Mouse (Mus musculus) heart, embryonic 16.5 days (tissue): ENCODE measurements around the gene Pold1. TPM values are rescaled to one million over a fixed set of nuclear protein-coding genes. Genes with fewer than 3 reads are reported as not detected.

Experiments
- ATAC-seq: fragments of 200-750 bp; cut with Nextera tagmentation; replicated peaks from 2 replicates; pipeline ENCODE4 v1.8.0; 2017; ENCODE audit warnings: moderate number of reproducible peaks; ENCODE audit not compliant: insufficient read depth, low FRiP score; ENCODE audit errors: extremely low read depth
- H3K27ac ChIP-seq: fragments of 300-500 bp; sonication (generic); 2 replicates; pipeline ENCODE4 v1.5.1; 2014; ENCODE audit warnings: mild to moderate bottlenecking, low read length, control low read depth, moderate library complexity
- H3K27me3 ChIP-seq: fragments of 300-500 bp; sonication (generic); 2 replicates; pipeline ENCODE4 v1.6.1; 2014; ENCODE audit warnings: low read length, mixed read lengths; ENCODE audit not compliant: control insufficient read depth, insufficient read depth
- H3K36me3 ChIP-seq: fragments of 300-500 bp; sonication (generic); 2 replicates; pipeline ENCODE4 v1.6.1; 2014; ENCODE audit not compliant: control insufficient read depth, insufficient read depth
- H3K4me1 ChIP-seq: fragments of 300-500 bp; sonication (generic); 2 replicates; pipeline ENCODE4 v1.6.1; 2014; ENCODE audit warnings: low read length, mixed read lengths; ENCODE audit not compliant: control insufficient read depth, insufficient read depth
- H3K4me2 ChIP-seq: fragments of 300-500 bp; sonication (generic); 2 replicates; pipeline ENCODE4 v1.6.1; 2014; ENCODE audit warnings: low read depth, mild to moderate bottlenecking, control low read depth, low read length
- H3K4me3 ChIP-seq: fragments of 300-500 bp; sonication (generic); 2 replicates; pipeline ENCODE4 v1.5.1; 2014; ENCODE audit warnings: mild to moderate bottlenecking, control low read depth, low read length
- H3K9ac ChIP-seq: fragments of 300-500 bp; sonication (generic); 2 replicates; pipeline ENCODE4 v1.6.1; 2014; ENCODE audit warnings: low read length, control low read depth
- H3K9me3 ChIP-seq: fragments of 300-500 bp; sonication (generic); replicated peaks from 2 replicates; pipeline ENCODE4 v1.6.1; 2016; ENCODE audit warnings: low read length; ENCODE audit not compliant: control insufficient read depth
- whole genome bisulfite sequencing: fragments of 180-500 bp; shearing (Covaris S2); extraction: QIAGEN DNeasy Blood & Tissue Kit; methylation state at CpG from one replicate; pipeline ENCODE4 v1.1.7; 2014; 5-methylcytosine and 5-hydroxymethylcytosine counted together
- polyA plus RNA-seq: library from polyadenylated mRNA; unstranded; fragments of >200 nt; fragmentation: Nextera tagmentation; extraction: Ambion mirVana; gene quantifications from 2 replicates; pipeline ENCODE4 v1.2.1, GENCODE M21; 2015

The Pold1 gene
- polyA plus RNA-seq, 1 experiment from 2014 or later = 70.5 TPM

- H3K27ac ChIP-seq = no peak overlapping the region
- H3K4me3 ChIP-seq = no peak overlapping the region
- no peaks in the 10 kb centered on the region for H3K36me3 ChIP-seq
- no peak overlapping the region for H3K9ac ChIP-seq
- H3K9me3 ChIP-seq = no peaks in the 10 kb centered on the region
- peaks cover 61% of the 10 kb centered on the region for H3K27me3 ChIP-seq
- H3K4me1 ChIP-seq = peaks cover 4% of the 10 kb centered on the region; the same call in 1 of the 2 replicates
- WGBS = 77% methylated on average over 6 of the region's 6 CpGs
- no peak for ATAC-seq
- H3K4me2 ChIP-seq = no peak overlapping the region
Measured at GRCm38 (mm10) chr7:44584921-44585320, 36.3 kb upstream of the Pold1 start.

GRCm38 (mm10) chr7:44584265-44584804 is 35.7 kb upstream of the Pold1 start:
- ATAC-seq = no peak

GRCm38 (mm10) chr7:44583146-44583545 is 34.5 kb upstream of the Pold1 start:
- H3K36me3 ChIP-seq = no peaks in the 10 kb centered on the region

More at GRCm38 (mm10) chr7:44584265-44584804, 35.7 kb upstream of the Pold1 start:
- no peak overlapping the region for H3K4me2 ChIP-seq
- no peak overlapping the region for H3K27ac ChIP-seq
- peaks cover 4% of the 10 kb centered on the region; the same call in 1 of the 2 replicates for H3K4me1 ChIP-seq
- H3K9me3 ChIP-seq = no peaks in the 10 kb centered on the region
- WGBS = 59% methylated on average over 4 of the region's 4 CpGs
- H3K9ac ChIP-seq = no peak overlapping the region
- H3K4me3 ChIP-seq = no peak overlapping the region
- H3K27me3 ChIP-seq = peaks cover 55% of the 10 kb centered on the region
- no peaks in the 10 kb centered on the region for H3K36me3 ChIP-seq

GRCm38 (mm10) chr7:44582709-44583108 is 34.1 kb upstream of the Pold1 start:
- Histone ChIP-seq H3K9me3 (0 out of 2 replicates have a peak, but pooled peaks cover 2% of the 10 kb centered on the region), H3K36me3 (no peaks in the 10 kb centered on the region), H3K27ac (no peak overlapping the region), H3K9ac (no peak overlapping the region), H3K4me1 (no peaks in the 10 kb centered on the region), H3K4me2 (no peak overlapping the region), H3K4me3 (no peak overlapping the region), H3K27me3 (peaks cover 39% of the 10 kb centered on the region)
- WGBS = 54% methylated on average over 5 of the region's 5 CpGs
- no peak for ATAC-seq

More at GRCm38 (mm10) chr7:44583146-44583545, 34.5 kb upstream of the Pold1 start:
- no peak overlapping the region for H3K4me2 ChIP-seq
- no peak overlapping the region for H3K9ac ChIP-seq
- no peak overlapping the region for H3K4me3 ChIP-seq
- H3K4me1 ChIP-seq = no peaks in the 10 kb centered on the region
- H3K9me3 ChIP-seq = 0 out of 2 replicates have a peak, but pooled peaks cover 2% of the 10 kb centered on the region
- WGBS = 55% methylated on average over 1 of the region's 1 CpGs
- no peak for ATAC-seq
- peaks cover 43% of the 10 kb centered on the region for H3K27me3 ChIP-seq
- H3K27ac ChIP-seq = no peak overlapping the region

- WGBS = 60% methylated on average over 6 of the region's 6 CpGs
- ATAC-seq = no peak
- peaks cover 28% of the 10 kb centered on the region for H3K27me3 ChIP-seq
- no peak overlapping the region for H3K9ac ChIP-seq
- no peak overlapping the region for H3K4me3 ChIP-seq
- H3K4me2 ChIP-seq = no peak overlapping the region
- 0 out of 2 replicates have a peak, but pooled peaks cover 2% of the 10 kb centered on the region for H3K9me3 ChIP-seq
- no peak overlapping the region for H3K27ac ChIP-seq
- H3K36me3 ChIP-seq = no peaks in the 10 kb centered on the region
- H3K4me1 ChIP-seq = no peaks in the 10 kb centered on the region
Measured at GRCm38 (mm10) chr7:44581637-44582036, 33.0 kb upstream of the Pold1 start.

GRCm38 (mm10) chr7:44576333-44576844 is 27.7 kb upstream of the Pold1 start:
- Histone ChIP-seq H3K27me3 (peaks cover 3% of the 10 kb centered on the region; the same call in 1 of the 2 replicates), H3K9me3 (0 out of 2 replicates have a peak, but pooled peaks cover 2% of the 10 kb centered on the region), H3K9ac (no peak overlapping the region), H3K36me3 (no peaks in the 10 kb centered on the region), H3K4me3 (no peak overlapping the region), H3K4me2 (no peak overlapping the region), H3K4me1 (no peaks in the 10 kb centered on the region), H3K27ac (no peak overlapping the region)
- no peak for ATAC-seq
- whole genome bisulfite sequencing = 33% methylated on average over 5 of the region's 5 CpGs

- 66% methylated on average over 5 of the region's 5 CpGs for WGBS
- H3K4me2 ChIP-seq = no peak overlapping the region
- H3K27ac ChIP-seq = no peak overlapping the region
Measured at GRCm38 (mm10) chr7:44572956-44573484, 24.4 kb upstream of the Pold1 start.

GRCm38 (mm10) chr7:44572213-44572701 is 23.6 kb upstream of the Pold1 start, which contains the start of gene Napsa:
Gene Napsa (plus strand): TSS chr7:44572380.
- Histone ChIP-seq H3K4me3 (no peak within 1 kb of the TSS), H3K4me2 (no peak within 1 kb of the TSS), H3K9me3 (no peaks in the 10 kb centered on the region), H3K36me3 (no peaks in the 10 kb centered on the region), H3K9ac (no peak within 1 kb of the TSS), H3K4me1 (no peaks in the 10 kb centered on the region), H3K27me3 (peaks cover 2% of the 10 kb centered on the region), H3K27ac (no peak within 1 kb of the TSS)
- no peak for ATAC-seq
- WGBS = 33% methylated on average over 7 of the region's 7 CpGs

More at GRCm38 (mm10) chr7:44572956-44573484, 24.4 kb upstream of the Pold1 start:
- Histone ChIP-seq H3K36me3 (no peaks in the 10 kb centered on the region), H3K4me1 (no peaks in the 10 kb centered on the region), H3K4me3 (no peak overlapping the region), H3K9me3 (no peaks in the 10 kb centered on the region), H3K27me3 (no peaks in the 10 kb centered on the region; the same call in 1 of the 2 replicates), H3K9ac (no peak overlapping the region)
- no peak for ATAC-seq

- H3K9ac ChIP-seq = no peak overlapping the region
- H3K4me3 ChIP-seq = no peak overlapping the region
- H3K4me2 ChIP-seq = no peak overlapping the region
- WGBS = 72% methylated on average over 4 of the region's 4 CpGs
- no peaks in the 10 kb centered on the region for H3K36me3 ChIP-seq
- no peaks in the 10 kb centered on the region for H3K4me1 ChIP-seq
- ATAC-seq = no peak
- H3K9me3 ChIP-seq = no peaks in the 10 kb centered on the region
- no peak overlapping the region for H3K27ac ChIP-seq
- peaks cover 2% of the 10 kb centered on the region for H3K27me3 ChIP-seq
Measured at GRCm38 (mm10) chr7:44571811-44572210, 23.2 kb upstream of the Pold1 start.
